Comparison of ENCODE assay signal across 8 mouse cellular contexts in genomic region chr6:121144066-121144465, GRCm38 (mm10). TPM values are rescaled to one million over a fixed set of nuclear protein-coding genes. Genes with fewer than 3 reads are reported as not detected.
DNase-seq lines count a peak whose midpoint lies in the region; ATAC-seq and TF ChIP-seq lines count a peak whose summit lies in the region.

No protein-coding gene starts in this region.

- WGBS in lung, embryonic 15.5 days, result 43% methylated on average over 4 of the region's 4 CpGs
- WGBS in thymus, adult 2 months, result 69% methylated on average over 4 of the region's 4 CpGs

- peak; percentile 20 to 21 for DNase-seq in frontal cortex, postnatal 14 days (ENCODE audit: low spot score in 2 of 2)
- DNase-seq in frontal cortex, postnatal 25 days (ENCODE audit: low spot score in 2 of 2), result no peak
- peak; percentile 15 for DNase-seq in G1E (ENCODE audit: low spot score)
- DNase-seq in gastrocnemius, adult 18-20 months (ENCODE audit: low spot score), result peak; percentile 52
- DNase-seq in kidney, adult 11 months, result peak; percentile 82
- DNase-seq in thymus, adult 2 months, result no peak
- no peak for DNase-seq in T-cell, adult 2 months (ENCODE audit: low spot score)

- no peak for ATAC-seq in G1E (ENCODE audit: extremely low read depth, insufficient number of reproducible peaks, low FRiP score, poor library complexity, severe bottlenecking)
- ATAC-seq in lung, embryonic 15.5 days (ENCODE audit: borderline replicate concordance, extremely low read depth, low FRiP score, low TSS enrichment), result peak; percentile 89

- H3K9ac ChIP-seq in lung, embryonic 15.5 days, result no peak overlapping the region

- no peak overlapping the region for H3K4me3 ChIP-seq in G1E (ENCODE audit: low read depth, low read length)
- H3K4me3 ChIP-seq in lung, embryonic 15.5 days, result no peak overlapping the region
- H3K4me3 ChIP-seq in thymus, adult 2 months (ENCODE audit: control insufficient read depth, insufficient read depth, low read length), result no peak overlapping the region

- no peak for TF ChIP-seq POLR2A in thymus, adult 2 months (IDR thresholded peaks at IDR 0.05; ENCODE audit: control insufficient read depth, extremely low read depth, insufficient read depth, low read length, poor library complexity)

- H3K27me3 ChIP-seq in G1E (ENCODE audit: insufficient read depth, low read length), result peaks cover 64% of the 10 kb centered on the region
- H3K27me3 ChIP-seq in lung, embryonic 15.5 days, result 0 out of 2 replicates have a peak, but pooled peaks cover 6% of the 10 kb centered on the region
- H3K27me3 ChIP-seq in thymus, adult 2 months (ENCODE audit: control insufficient read depth, insufficient read depth, low read length), result no peaks in the 10 kb centered on the region

- no peak for TF ChIP-seq CTCF in G1E (IDR thresholded peaks at IDR 0.05; ENCODE audit: low read depth, low read length)
- TF ChIP-seq CTCF in thymus, adult 2 months (IDR thresholded peaks at IDR 0.05; ENCODE audit: borderline replicate concordance, control insufficient read depth, extremely low read depth, insufficient read depth, low read length, poor library complexity), result no peak

- H3K27ac ChIP-seq in lung, embryonic 15.5 days, result peak overlapping the region; percentile 3; the same call in 1 of the 2 replicates
- H3K27ac ChIP-seq in thymus, adult 2 months (ENCODE audit: control insufficient read depth, insufficient read depth, low read length), result no peak overlapping the region

- H3K36me3 ChIP-seq in G1E (replicated peaks), result no peaks in the 10 kb centered on the region
- no peaks in the 10 kb centered on the region for H3K36me3 ChIP-seq in lung, embryonic 15.5 days
- no peaks in the 10 kb centered on the region for H3K36me3 ChIP-seq in thymus, adult 2 months (ENCODE audit: control insufficient read depth, insufficient read depth, low read length)

- no peaks in the 10 kb centered on the region for H3K9me3 ChIP-seq in G1E (replicated peaks)
- no peaks in the 10 kb centered on the region for H3K9me3 ChIP-seq in lung, embryonic 15.5 days

- H3K4me1 ChIP-seq in G1E (ENCODE audit: insufficient read depth, low read depth, low read length), result 0 out of 2 replicates have a peak, but pooled peaks cover 3% of the 10 kb centered on the region
- H3K4me1 ChIP-seq in lung, embryonic 15.5 days, result peaks cover 50% of the 10 kb centered on the region
- H3K4me1 ChIP-seq in thymus, adult 2 months (replicated peaks; ENCODE audit: control insufficient read depth, insufficient read depth, low read length), result no peaks in the 10 kb centered on the region

- no peak overlapping the region for H3K4me2 ChIP-seq in lung, embryonic 15.5 days

RNA-seq across cellular contexts. Expression of gene Mical3, which starts 13.3 kb away (rescaled TPM):
- total RNA-seq in G1E (2014; fragmentation: Nextera tagmentation), result 107 and 109 TPM in 2 replicates
- total RNA-seq in G1E (2017), result 20.4 and 20.9 TPM in 2 replicates
- polyA plus RNA-seq in G1E (2012), result 29.8 and 38.1 TPM in 2 replicates
- total RNA-seq in gastrocnemius, adult 18-20 months (2021), result 10 to 100 TPM; 46.0 to 59.0 TPM
- 17.6 and 20.0 TPM in 2 replicates for polyA plus RNA-seq in lung, embryonic 15.5 days (2015; fragmentation: Nextera tagmentation; extraction: Ambion mirVana)
- polyA plus RNA-seq in thymus, adult 2 months (2012; rRNA removed), result 16.2 TPM in 2 replicates

RNA-seq across cellular contexts. Expression of gene Pex26, which starts 39.4 kb away (rescaled TPM):
- total RNA-seq in G1E (2014; fragmentation: Nextera tagmentation) (14.0 and 16.9 TPM in 2 replicates), G1E (2017) (13.8 and 15.7 TPM in 2 replicates)
- polyA plus RNA-seq in G1E (2012), result 7.2 and 8.6 TPM in 2 replicates
- 1 to 10 TPM; 2.9 TPM for total RNA-seq in gastrocnemius, adult 18-20 months (2021)
- polyA plus RNA-seq in lung, embryonic 15.5 days (2015; fragmentation: Nextera tagmentation; extraction: Ambion mirVana), result 10.9 and 13.5 TPM in 2 replicates
- 29.3 and 31.7 TPM in 2 replicates for polyA plus RNA-seq in thymus, adult 2 months (2012; rRNA removed)

Comparison
In these comparisons a context has a peak if more than half of its experiments do, and no peak if none do; other contexts are left out.
1. DNase-seq: peak in frontal cortex, postnatal 14 days (2 of 2), G1E (single experiment), gastrocnemius, adult 18-20 months (single experiment) and kidney, adult 11 months (single experiment); none in frontal cortex, postnatal 25 days (0 of 2), thymus, adult 2 months (single experiment) and T-cell, adult 2 months (single experiment).